Mouse (Mus musculus) adrenal gland, adult (tissue): Measurements from ENCODE around the gene Hpse2.

Experiments used
- DNase-seq, 2 experiments: peaks; one replicate each; pipeline ENCODE4 v3.0.0; 2022 to 2023; ENCODE audit warnings: low spot score in 1 of 2; ENCODE audit not compliant: inconsistent age in 2 of 2

Gene Hpse2

GRCm38 (mm10) chr19:42973740-42974139 is 414.4 kb downstream of the Hpse2 start:
- no peak for DNase-seq

- DNase-seq = no peak
Observed at GRCm38 (mm10) chr19:42965171-42965570, 423.0 kb downstream of the Hpse2 start.

- DNase-seq = no peak
Observed at GRCm38 (mm10) chr19:42948114-42948636, 440.0 kb downstream of the Hpse2 start.

- no peak for DNase-seq
Observed at GRCm38 (mm10) chr19:42937544-42937943, 450.6 kb downstream of the Hpse2 start.

GRCm38 (mm10) chr19:42936661-42937193 is 451.4 kb downstream of the Hpse2 start:
- no peak for DNase-seq

DNA sequence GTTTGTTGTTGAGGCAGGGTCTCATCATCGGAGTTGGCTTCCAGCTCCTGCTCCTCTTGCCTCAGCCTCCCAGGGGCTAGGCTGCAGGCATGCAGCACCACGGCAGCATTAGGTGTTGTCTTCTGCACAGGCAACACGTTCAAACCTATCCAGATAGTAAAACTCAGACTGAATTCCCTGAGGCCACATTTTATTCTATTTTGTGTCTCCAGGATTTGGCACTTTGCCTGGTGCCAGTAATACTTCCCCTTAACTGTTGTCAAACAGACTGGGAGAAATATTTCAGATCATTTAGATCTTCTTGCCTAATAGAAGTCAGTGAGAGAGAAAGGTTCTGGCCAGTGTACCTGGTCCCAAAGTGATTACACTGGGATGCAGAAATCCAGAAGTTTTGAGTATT is 458.5 kb downstream of the Hpse2 start:
- no peak for DNase-seq

DNA sequence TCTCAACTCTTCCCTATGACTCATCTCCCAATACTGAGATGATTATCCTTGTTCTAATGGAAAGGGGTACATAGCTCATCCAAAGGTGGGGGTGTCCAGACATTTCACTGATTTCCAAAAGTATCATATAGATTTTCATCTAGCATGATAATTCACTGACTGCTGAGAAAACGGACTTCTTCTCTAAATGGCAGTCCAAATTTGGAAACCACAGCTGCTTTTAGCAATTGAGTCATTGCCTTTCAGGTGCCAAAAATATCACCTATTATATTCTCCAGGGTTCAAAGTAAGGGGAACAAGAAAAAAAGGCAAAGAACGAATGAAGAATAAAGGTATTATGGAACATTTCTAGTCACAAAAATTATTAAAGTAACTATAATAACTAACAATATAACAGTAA is 459.9 kb downstream of the Hpse2 start:
- no peak for DNase-seq

- no peak for DNase-seq
Observed at GRCm38 (mm10) chr19:42922610-42923009, 465.5 kb downstream of the Hpse2 start.

GRCm38 (mm10) chr19:42913703-42914102 is 474.5 kb downstream of the Hpse2 start:
- no peak for DNase-seq

DNA sequence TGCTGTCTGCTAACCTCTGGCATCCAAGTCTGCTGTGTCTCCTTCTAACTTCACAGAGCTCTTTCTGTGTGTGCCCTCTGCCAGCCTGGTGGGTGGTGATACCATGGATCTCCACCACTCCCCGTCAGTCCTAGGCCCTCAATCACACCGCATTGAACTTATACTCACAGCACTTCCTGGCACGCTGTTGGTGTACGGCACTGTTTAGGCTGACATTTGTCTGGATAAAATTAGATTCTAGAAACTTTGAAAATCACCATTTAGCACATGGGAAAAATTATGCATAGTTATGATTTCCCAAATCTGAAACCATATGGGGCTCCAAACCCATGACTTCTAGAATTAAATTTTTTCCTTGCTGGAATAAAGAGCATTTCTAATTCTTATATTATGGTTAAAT is 478.4 kb downstream of the Hpse2 start:
- DNase-seq = no peak

- no peak for DNase-seq
Observed at GRCm38 (mm10) chr19:42908553-42908952, 479.6 kb downstream of the Hpse2 start.

- DNase-seq = no peak
Observed at GRCm38 (mm10) chr19:42906328-42906727, 481.8 kb downstream of the Hpse2 start.

GRCm38 (mm10) chr19:42904726-42905125 is 483.4 kb downstream of the Hpse2 start:
- no peak for DNase-seq

- no peak for DNase-seq
Observed at GRCm38 (mm10) chr19:42904240-42904639, 483.9 kb downstream of the Hpse2 start.

DNA sequence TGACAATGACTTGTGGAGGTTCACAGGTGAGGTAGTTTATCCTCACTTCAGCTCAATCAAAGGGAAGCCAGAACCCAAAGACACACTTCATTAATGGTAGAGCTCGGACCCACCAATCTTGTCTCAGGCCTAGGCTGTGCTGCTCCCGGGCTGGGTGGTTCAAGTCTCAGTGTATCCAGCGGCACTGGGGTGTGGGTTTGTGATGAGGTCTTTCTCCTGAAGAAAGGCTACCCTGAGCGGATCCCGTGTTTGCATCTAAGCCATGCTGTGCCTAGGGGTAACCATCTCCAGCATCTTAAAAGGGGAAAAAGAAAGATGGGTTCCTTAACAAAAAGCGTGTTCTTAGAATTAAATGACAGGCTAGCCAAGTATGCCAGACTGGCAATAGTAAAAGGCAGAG is 484.3 kb downstream of the Hpse2 start:
- no peak for DNase-seq

DNA sequence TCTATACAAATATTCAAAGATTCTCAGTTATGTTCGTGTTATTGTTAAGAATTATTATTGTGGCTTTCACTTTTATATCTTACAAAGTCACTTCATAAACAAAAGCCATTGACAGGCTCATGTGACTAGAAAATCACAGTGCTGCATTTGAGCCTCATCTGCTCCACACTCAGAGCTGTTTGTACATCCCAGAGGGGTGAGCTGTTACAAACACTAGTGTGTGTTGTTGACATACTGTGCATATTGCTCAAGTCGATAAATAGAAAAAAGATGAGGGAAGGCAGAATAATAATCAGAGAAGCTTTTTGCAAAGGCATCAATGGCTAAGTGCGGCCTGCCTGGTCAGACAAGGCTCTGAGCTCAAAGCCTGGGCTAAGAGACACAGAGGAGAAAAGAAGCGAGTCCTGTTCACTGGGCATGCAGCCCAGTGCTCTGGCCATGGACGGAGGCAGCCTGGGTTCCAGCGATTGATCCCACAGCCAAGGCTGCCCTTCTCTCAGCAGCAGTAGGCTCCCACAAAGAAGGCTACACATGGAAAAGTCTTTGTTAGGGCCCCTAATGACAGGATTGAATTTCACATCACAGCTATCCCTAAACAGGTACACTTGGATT is 485.6 kb downstream of the Hpse2 start:
- DNase-seq = no peak

DNA sequence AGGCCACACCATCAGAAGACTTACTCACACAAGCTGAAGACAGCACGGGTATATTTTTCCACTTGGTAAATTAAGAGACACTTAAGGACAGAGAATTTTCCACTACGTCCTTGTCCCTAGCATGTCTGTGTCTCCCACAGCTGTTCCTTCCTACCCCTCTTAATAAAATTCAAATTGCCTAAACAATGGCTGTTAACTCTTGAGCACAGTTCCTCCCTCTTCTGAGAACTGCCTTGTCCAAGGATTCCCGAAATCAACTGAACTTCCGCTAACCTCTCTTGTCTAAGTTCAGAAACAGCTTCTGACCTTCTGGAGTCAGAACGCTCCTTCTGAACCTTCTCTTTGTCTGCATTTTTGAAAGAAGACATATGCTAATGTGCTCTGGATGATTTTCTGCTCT is 496.6 kb downstream of the Hpse2 start:
- no peak for DNase-seq

DNA sequence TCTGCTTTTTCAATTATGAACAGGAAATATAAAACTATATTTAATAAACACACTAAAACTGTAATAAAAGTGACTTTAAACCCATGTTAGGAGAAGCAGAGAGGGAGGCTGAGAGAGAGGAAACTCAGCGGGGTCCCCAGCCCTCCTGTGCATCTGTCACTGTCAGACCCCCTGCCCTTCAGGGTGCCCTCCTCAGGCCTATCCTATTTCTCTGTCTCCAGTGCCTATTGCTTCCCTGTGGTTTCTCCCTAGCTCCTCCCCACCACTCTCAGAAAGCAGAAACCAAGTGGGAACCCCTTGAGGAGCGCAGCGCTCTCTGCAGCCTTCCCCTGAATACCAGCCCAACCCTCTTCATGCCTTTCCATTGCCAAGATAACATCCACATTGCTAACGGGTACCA is 510.5 kb downstream of the Hpse2 start:
- DNase-seq = no peak

- no peak for DNase-seq
Observed at GRCm38 (mm10) chr19:42876563-42876962, 511.6 kb downstream of the Hpse2 start.

DNA sequence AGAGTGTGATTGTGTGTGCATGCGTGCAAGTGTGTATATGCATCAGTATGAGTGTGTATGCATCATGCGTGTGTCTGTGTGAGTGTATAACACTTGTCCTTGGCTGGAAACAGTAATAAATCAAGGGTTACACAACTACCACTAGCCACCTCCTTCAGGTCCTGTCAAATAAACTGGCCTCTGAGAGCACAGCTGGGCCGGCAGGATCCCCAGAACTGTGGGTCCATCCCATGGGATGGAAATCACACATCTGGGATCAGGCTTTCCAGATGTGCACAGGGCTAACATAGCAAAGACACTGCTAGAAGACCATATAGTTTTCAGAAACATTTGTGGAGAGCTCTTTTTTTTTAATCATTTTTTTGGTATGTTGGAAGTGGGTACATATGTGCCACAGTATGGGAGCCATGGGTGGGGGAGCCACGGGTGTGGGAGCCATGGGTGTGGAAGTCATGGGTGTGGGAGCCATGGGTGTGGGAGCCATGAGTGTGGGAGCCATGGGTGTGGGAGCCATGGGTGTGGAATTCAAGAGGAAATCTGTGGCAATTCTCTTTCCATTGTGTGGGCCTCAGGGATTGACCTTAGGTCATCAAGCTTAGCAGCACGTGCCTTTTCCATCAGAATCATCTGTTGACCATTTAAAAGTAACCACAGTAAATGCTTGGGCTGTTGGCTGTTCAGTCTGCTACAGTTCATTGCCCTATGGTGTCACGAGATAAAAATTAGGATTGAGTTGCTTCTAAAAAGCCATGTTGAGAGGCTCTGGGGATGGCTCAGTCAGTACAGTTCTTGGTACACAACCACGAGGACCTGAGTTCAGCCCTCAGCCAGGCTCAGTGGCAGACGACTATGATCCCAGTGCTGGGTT is 518.3 kb downstream of the Hpse2 start:
- no peak for DNase-seq

DNA sequence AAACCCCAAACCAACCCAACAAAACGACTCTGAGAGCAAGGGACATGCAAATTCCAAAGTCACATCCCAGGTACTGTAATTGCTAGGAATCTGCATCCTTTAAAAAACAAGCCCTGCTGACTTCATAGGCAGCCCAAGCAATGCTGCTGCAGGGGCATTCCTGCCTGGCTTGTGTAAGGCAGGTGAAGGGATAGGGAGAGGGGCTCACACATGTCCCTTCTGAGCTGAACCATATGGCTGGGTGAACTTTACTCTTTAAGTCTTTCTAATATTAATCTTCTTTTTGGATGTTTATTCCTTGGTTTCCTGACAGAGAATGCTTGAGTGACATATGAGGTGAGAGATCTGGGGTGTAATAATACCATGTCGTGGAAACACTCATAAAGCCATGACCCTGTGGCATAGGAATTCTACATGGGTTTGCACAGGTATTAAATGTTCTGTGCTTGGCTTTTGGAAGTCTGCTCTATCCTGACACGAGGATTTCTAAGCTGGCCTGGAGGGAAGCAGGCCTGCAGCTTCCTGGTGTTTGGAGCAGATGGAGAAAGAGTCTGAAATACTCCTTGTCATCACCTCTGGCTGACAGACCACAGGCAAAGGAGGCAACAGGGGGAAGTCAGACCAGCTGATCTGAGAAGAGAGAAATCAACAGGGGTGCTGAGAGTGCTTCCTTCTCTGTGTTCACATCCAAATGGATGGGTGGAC is 519.0 kb downstream of the Hpse2 start:
- DNase-seq = peak; percentile 9 to 27
